Mouse (Mus musculus): Measurements from ENCODE around the gene Sumo1. TPM values are rescaled to one million over a fixed set of nuclear protein-coding genes. Genes with fewer than 3 reads are reported as not detected.

Sumo1 gene
- total RNA-seq, 1 experiment: 161 TPM

DNA sequence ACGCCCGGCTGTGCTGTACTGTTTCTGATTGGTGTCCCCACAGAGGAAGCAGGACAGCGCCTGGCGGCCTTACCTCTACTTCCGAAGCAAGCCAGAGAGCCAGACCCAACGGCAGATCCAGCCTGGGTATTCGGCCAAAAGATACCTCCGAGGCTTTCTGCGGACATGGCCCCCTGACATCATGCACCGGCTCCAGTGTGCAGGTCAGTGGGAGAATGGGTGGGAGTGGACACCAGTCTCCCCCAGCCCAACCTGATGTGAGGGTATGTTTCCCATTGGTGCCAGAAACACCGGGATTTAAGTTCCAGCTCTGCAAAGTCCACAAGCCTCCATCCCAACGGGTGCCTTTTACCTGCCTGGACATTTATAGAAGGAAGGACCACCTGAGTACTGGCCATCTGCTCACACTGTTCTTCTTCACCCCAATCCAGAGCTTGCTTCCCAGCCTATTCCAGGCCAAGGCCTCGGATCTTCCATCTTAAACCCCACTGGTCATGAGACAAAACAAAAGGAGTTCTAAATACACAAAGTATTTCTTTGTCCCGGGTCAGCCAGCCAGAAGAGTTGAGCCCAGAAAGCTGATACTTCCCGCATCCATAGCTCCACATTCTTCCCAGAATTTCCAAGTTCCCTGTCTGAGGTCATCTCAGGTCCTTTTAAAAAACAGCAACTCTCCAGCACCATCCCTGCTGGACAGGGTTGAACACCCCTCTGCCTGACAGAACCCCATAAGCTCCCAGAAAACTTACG, 129.2 kb downstream of the Sumo1 start:
- Histone ChIP-seq H3K9ac (ENCODE audit: insufficient read depth, low read depth, low read length, poor library complexity, severe bottlenecking) (no peak overlapping the region), H3K27ac (ENCODE audit: insufficient read depth, low read depth, low read length, poor library complexity, severe bottlenecking) (no peak overlapping the region), H3K9me3 (ENCODE audit: control insufficient read depth, insufficient read depth, low read depth, low read length) (no peaks in the 10 kb centered on the region), H3K36me3 (ENCODE audit: control insufficient read depth, insufficient read depth, low read length, poor library complexity, severe bottlenecking) (no peaks in the 10 kb centered on the region), H3K4me3 (ENCODE audit: insufficient read depth in 1 of 2, low read depth in 1 of 2, low read length in 2 of 2, poor library complexity in 1 of 2, severe bottlenecking in 1 of 2) (no peak overlapping the region), H3K4me1 (ENCODE audit: control insufficient read depth in 2 of 2, insufficient read depth in 2 of 2, low read length in 2 of 2, poor library complexity in 1 of 2) (0 out of 4 replicates have a peak, but pooled peaks cover 0 to 3% of the 10 kb centered on the region in 2 experiments)
- in situ Hi-C loops (cut with MboI; ENCODE audit: low sequenced_read_pairs in 2 of 2, unreplicated experiment in 2 of 2): no loop called here
- no peak for DNase-seq (ENCODE audit: low read depth, low spot score)
- TF ChIP-seq HCFC1 (IDR thresholded peaks at IDR 0.05; ENCODE audit: borderline replicate concordance, insufficient read depth, low read length): no peak
- TF ChIP-seq ZC3H11A (IDR thresholded peaks at IDR 0.05; ENCODE audit: borderline replicate concordance, low read depth, low read length): no peak
- no peak for TF ChIP-seq ZNF384 (IDR thresholded peaks at IDR 0.05; ENCODE audit: low read depth, low read length)
- TF ChIP-seq CHD2 (IDR thresholded peaks at IDR 0.05; ENCODE audit: low read depth, low read length): no peak
- TF ChIP-seq MAFK (IDR thresholded peaks at IDR 0.05; ENCODE audit: insufficient read depth, low read depth, low read length): no peak

DNA sequence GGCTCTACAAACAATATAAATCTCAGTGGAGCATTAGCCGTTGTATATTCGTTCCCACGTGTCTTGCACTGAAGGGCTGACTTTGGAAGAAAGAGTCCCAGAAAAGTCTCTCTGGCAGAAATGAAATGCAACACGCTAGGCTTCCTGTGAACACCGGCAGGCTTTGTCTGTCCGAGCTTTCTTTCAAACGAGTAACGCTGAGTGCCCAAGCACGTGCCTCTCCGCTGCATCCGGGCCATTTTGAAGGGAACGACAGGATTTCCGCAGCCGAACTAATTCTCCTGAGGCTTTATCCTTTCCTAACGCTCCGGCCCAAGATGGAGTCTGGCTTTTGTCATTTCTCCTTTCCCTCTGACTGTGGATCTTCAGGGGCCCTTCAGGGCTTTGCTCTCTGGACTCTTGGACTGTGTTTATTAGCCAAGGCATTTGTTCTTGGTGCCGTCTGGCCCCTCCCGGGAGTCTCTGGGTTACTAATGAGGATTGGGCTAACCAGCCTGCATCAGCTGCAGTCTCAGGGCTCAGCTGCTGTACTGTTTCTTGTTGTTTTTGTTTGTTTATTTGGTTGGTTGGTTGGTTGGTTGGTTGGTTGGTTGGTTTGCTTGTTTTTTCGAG, 130.0 kb downstream of the Sumo1 start:
- Histone ChIP-seq H3K27ac (ENCODE audit: insufficient read depth, low read depth, low read length, poor library complexity, severe bottlenecking) (no peak overlapping the region), H3K4me3 (ENCODE audit: insufficient read depth in 1 of 2, low read depth in 1 of 2, low read length in 2 of 2, poor library complexity in 1 of 2, severe bottlenecking in 1 of 2) (no peak overlapping the region), H3K4me1 (ENCODE audit: control insufficient read depth in 2 of 2, insufficient read depth in 2 of 2, low read length in 2 of 2, poor library complexity in 1 of 2) (0 out of 4 replicates have a peak, but pooled peaks cover 0 to 3% of the 10 kb centered on the region in 2 experiments), H3K9me3 (ENCODE audit: control insufficient read depth, insufficient read depth, low read depth, low read length) (no peaks in the 10 kb centered on the region), H3K36me3 (ENCODE audit: control insufficient read depth, insufficient read depth, low read length, poor library complexity, severe bottlenecking) (no peaks in the 10 kb centered on the region), H3K9ac (ENCODE audit: insufficient read depth, low read depth, low read length, poor library complexity, severe bottlenecking) (0 out of 2 replicates have a peak overlapping the region, but pooled peaks have one; percentile 20)
- TF ChIP-seq CHD2 (IDR thresholded peaks at IDR 0.05; ENCODE audit: low read depth, low read length) (no peak), ZC3H11A (IDR thresholded peaks at IDR 0.05; ENCODE audit: borderline replicate concordance, low read depth, low read length) (no peak), ZNF384 (IDR thresholded peaks at IDR 0.05; ENCODE audit: low read depth, low read length) (no peak), HCFC1 (IDR thresholded peaks at IDR 0.05; ENCODE audit: borderline replicate concordance, insufficient read depth, low read length) (no peak), MAFK (IDR thresholded peaks at IDR 0.05; ENCODE audit: insufficient read depth, low read depth, low read length) (no peak)
- DNase-seq (ENCODE audit: low read depth, low spot score): no peak
- in situ Hi-C loops (cut with MboI; ENCODE audit: low sequenced_read_pairs in 2 of 2, unreplicated experiment in 2 of 2): no loop called here

DNA sequence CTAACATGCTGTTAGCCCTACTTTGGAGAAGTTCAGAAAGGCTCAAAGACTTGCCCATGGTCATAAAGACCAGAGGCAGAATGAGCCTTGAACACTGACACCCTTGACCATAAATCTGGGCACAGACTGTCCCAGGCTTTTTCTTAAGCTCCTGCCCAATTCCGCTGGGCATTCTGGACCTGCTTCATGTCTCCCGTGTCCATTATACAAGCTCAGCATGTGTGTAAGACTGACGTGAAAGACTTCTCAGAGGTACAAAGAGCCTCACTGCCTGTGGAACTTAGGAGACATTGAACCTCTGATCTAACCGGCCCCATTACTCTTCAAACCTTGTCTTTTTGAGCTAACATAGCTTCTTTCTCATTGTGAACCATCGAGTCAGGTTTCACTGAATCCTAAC, 132.3 kb downstream of the Sumo1 start:
- no peak overlapping the region for H3K27ac ChIP-seq (ENCODE audit: insufficient read depth, low read depth, low read length, poor library complexity, severe bottlenecking)
- no peak overlapping the region for H3K9ac ChIP-seq (ENCODE audit: insufficient read depth, low read depth, low read length, poor library complexity, severe bottlenecking)
- no peak for DNase-seq (ENCODE audit: low read depth, low spot score)
- H3K4me3 ChIP-seq (ENCODE audit: insufficient read depth in 1 of 2, low read depth in 1 of 2, low read length in 2 of 2, poor library complexity in 1 of 2, severe bottlenecking in 1 of 2): no peak overlapping the region
- peaks cover 0 to 3% of the 10 kb centered on the region in 2 experiments; a peak in 1 of 4 replicates for H3K4me1 ChIP-seq (ENCODE audit: control insufficient read depth in 2 of 2, insufficient read depth in 2 of 2, low read length in 2 of 2, poor library complexity in 1 of 2)
- H3K9me3 ChIP-seq (ENCODE audit: control insufficient read depth, insufficient read depth, low read depth, low read length): no peaks in the 10 kb centered on the region
- in situ Hi-C loops (cut with MboI; ENCODE audit: low sequenced_read_pairs in 2 of 2, unreplicated experiment in 2 of 2): no loop called here
- no peak for TF ChIP-seq HCFC1 (IDR thresholded peaks at IDR 0.05; ENCODE audit: borderline replicate concordance, insufficient read depth, low read length)
- no peak for TF ChIP-seq CHD2 (IDR thresholded peaks at IDR 0.05; ENCODE audit: low read depth, low read length)
- no peak for TF ChIP-seq MAFK (IDR thresholded peaks at IDR 0.05; ENCODE audit: insufficient read depth, low read depth, low read length)
- no peak for TF ChIP-seq ZC3H11A (IDR thresholded peaks at IDR 0.05; ENCODE audit: borderline replicate concordance, low read depth, low read length)
- no peak for TF ChIP-seq ZNF384 (IDR thresholded peaks at IDR 0.05; ENCODE audit: low read depth, low read length)
- H3K36me3 ChIP-seq (ENCODE audit: control insufficient read depth, insufficient read depth, low read length, poor library complexity, severe bottlenecking): no peaks in the 10 kb centered on the region

Other genes starting within 250 kb of the Sumo1 start
- 57.9 and 88.8 TPM in 2 replicates for gene Fzd7, start 188.4 kb downstream of the Sumo1 start, total RNA-seq (2012; rRNA removed)
- 4.0 and 5.8 TPM in 2 replicates for gene Gm973, start 154.6 kb downstream of the Sumo1 start, total RNA-seq (2012; rRNA removed)
- gene Nop58, start 14.1 kb upstream of the Sumo1 start, total RNA-seq (2012; rRNA removed): 441 and 569 TPM in 2 replicates
- gene Bmpr2, start 92.6 kb upstream of the Sumo1 start, total RNA-seq (2012; rRNA removed): 11.9 and 17.0 TPM in 2 replicates
- 9.4 and 9.9 TPM in 2 replicates for gene Fam117b, start 242.2 kb upstream of the Sumo1 start, total RNA-seq (2012; rRNA removed)